Mouse (Mus musculus): ENCODE measurements around the gene Med15.

Gene Med15

GRCm38 (mm10) chr16:17614740-17615139, 118.0 kb downstream of the Med15 start:
- DNase-seq (ENCODE audit: low read depth) = peak; percentile 38

- DNase-seq (ENCODE audit: low read depth) = no peak
Measured at GRCm38 (mm10) chr16:17611383-17611782, 121.3 kb downstream of the Med15 start.

GRCm38 (mm10) chr16:17605684-17606083, 127.0 kb downstream of the Med15 start:
- DNase-seq (ENCODE audit: low read depth) = no peak

GRCm38 (mm10) chr16:17604941-17605340, 127.8 kb downstream of the Med15 start:
- DNase-seq (ENCODE audit: low read depth) = no peak

All from naive thymus-derived CD4-positive, alpha-beta T cell, adult 2 months (primary cell).